ENCODE assay signal across 9 mouse cellular contexts in the genomic region with DNA sequence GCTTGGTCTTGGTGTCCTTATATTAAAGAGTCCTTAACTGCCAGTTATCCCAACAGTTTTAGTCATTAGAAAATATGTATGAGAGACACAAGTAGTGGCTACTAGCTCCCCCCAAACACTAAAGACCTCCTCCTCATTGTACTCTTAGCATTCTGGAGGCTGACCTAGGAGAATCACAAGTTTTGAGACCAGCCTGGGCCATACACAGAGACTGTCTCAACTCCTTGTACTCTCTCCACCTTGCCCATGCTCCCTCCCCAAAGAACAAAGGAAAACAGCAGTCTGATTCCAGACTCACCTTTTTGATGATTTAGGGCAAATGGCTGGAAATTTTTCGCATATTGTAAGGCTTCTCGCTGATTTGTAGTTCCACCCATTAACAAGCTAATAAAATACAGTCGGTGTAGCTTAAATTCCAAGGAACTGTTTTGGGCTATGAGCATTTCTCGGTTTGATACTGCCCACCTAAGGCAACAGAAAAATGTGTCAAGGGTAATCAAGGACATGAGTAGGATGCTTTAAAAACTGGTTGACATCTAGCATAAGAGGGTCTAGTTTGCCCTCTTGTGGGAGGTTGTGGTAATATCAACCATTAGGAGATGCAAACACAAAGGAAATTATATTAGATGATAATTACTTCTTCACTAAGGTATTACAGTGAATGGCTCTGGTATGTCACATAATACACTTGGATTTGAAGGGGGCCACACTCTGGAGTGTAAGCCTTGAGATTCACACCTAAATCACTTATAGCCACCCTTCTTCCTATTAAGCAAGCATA. TPM values are rescaled to one million over a fixed set of nuclear protein-coding genes. Genes with fewer than 3 reads are reported as not detected.
DNase-seq lines count a peak whose midpoint lies in the region; ATAC-seq and TF ChIP-seq lines count a peak whose summit lies in the region.
"Had no signal": no experiment of that assay in that cellular context is flagged by ENCODE, and none has a peak within 500 bp of the region (broad histone marks: within the 10 kb centered on the region; RNA-seq: fewer than 3 reads in every experiment).

No protein-coding gene starts in this region.

- TF ChIP-seq EP300 in liver, postnatal 0 days (IDR thresholded peaks at IDR 0.05; ENCODE audit: low read depth), result no peak

- H3K4me1 ChIP-seq in forebrain, embryonic 15.5 days, result no peaks in the 10 kb centered on the region
- no peaks in the 10 kb centered on the region for H3K4me1 ChIP-seq in forebrain, embryonic 10.5 days
- H3K4me1 ChIP-seq in liver, postnatal 0 days (ENCODE audit: insufficient read depth), result no peaks in the 10 kb centered on the region
- H3K4me1 ChIP-seq in liver, embryonic 11.5 days (replicated peaks; ENCODE audit: control insufficient read depth, insufficient read depth, low read length), result no peaks in the 10 kb centered on the region
- H3K4me1 ChIP-seq in hindbrain, postnatal 0 days (ENCODE audit: insufficient read depth, low read length), result no peaks in the 10 kb centered on the region

- no peak for TF ChIP-seq POLR2A in brain, embryonic 14.5 days (IDR thresholded peaks at IDR 0.05; ENCODE audit: borderline replicate concordance, extremely low read depth, insufficient read depth, insufficient read length, poor library complexity, severe bottlenecking)

- 82% methylated on average over 4 of the region's 4 CpGs for WGBS in forebrain, embryonic 15.5 days
- 87% methylated on average over 4 of the region's 4 CpGs for WGBS in forebrain, embryonic 10.5 days
- 83% methylated on average over 4 of the region's 4 CpGs for WGBS in liver, postnatal 0 days (ENCODE audit: insufficient replicate concordance)
- WGBS in liver, embryonic 11.5 days, result 88% methylated on average over 4 of the region's 4 CpGs
- 73% methylated on average over 4 of the region's 4 CpGs for WGBS in hindbrain, postnatal 0 days

- H3K9me3 ChIP-seq in forebrain, embryonic 15.5 days, result no peaks in the 10 kb centered on the region
- no peaks in the 10 kb centered on the region for H3K9me3 ChIP-seq in forebrain, embryonic 10.5 days
- no peaks in the 10 kb centered on the region for H3K9me3 ChIP-seq in liver, postnatal 0 days (ENCODE audit: low read length)
- no peaks in the 10 kb centered on the region for H3K9me3 ChIP-seq in liver, embryonic 11.5 days (ENCODE audit: control insufficient read depth, low read length)
- H3K9me3 ChIP-seq in hindbrain, postnatal 0 days (ENCODE audit: low read length), result no peaks in the 10 kb centered on the region

- H3K36me3 ChIP-seq in forebrain, embryonic 15.5 days, result peaks cover 15% of the 10 kb centered on the region; the same call in 1 of the 2 replicates
- H3K36me3 ChIP-seq in forebrain, embryonic 10.5 days (replicated peaks), result peaks cover 41% of the 10 kb centered on the region
- peaks cover 32% of the 10 kb centered on the region for H3K36me3 ChIP-seq in liver, postnatal 0 days (replicated peaks; ENCODE audit: insufficient read depth, low read length)
- 0 out of 2 replicates have a peak, but pooled peaks cover 5% of the 10 kb centered on the region for H3K36me3 ChIP-seq in liver, embryonic 11.5 days (ENCODE audit: control insufficient read depth, insufficient read depth, low read length)
- H3K36me3 ChIP-seq in hindbrain, postnatal 0 days (ENCODE audit: insufficient read depth, low read length), result no peaks in the 10 kb centered on the region; the same call in 1 of the 2 replicates

- ATAC-seq in forebrain, embryonic 15.5 days (replicated peaks), result peak; percentile 66; the same call in 1 of the 2 replicates
- ATAC-seq in liver, postnatal 0 days, result no peak
- ATAC-seq in liver, embryonic 11.5 days (replicated peaks; ENCODE audit: low FRiP score), result no peak
- ATAC-seq in hindbrain, postnatal 0 days, result peak; percentile 78

- TF ChIP-seq CTCF in liver, postnatal 0 days (IDR thresholded peaks at IDR 0.05; ENCODE audit: low read depth), result peak; percentile 71
- peak; percentile 43; the same call in 1 of the 2 replicates for TF ChIP-seq CTCF in brain, embryonic 14.5 days (IDR thresholded peaks at IDR 0.05; ENCODE audit: borderline replicate concordance, extremely low read depth, insufficient read depth, insufficient read length)
- TF ChIP-seq CTCF in hindbrain, postnatal 0 days (IDR thresholded peaks at IDR 0.05; ENCODE audit: low read depth), result peak; percentile 80

- H3K4me3 ChIP-seq in forebrain, embryonic 15.5 days, result no peak overlapping the region
- no peak overlapping the region for H3K4me3 ChIP-seq in forebrain, embryonic 10.5 days
- H3K4me3 ChIP-seq in liver, postnatal 0 days (ENCODE audit: low read depth, low read length), result no peak overlapping the region
- H3K4me3 ChIP-seq in liver, embryonic 11.5 days (ENCODE audit: low read depth, low read length), result no peak overlapping the region
- no peak overlapping the region for H3K4me3 ChIP-seq in hindbrain, postnatal 0 days (ENCODE audit: low read length)

- H3K9ac ChIP-seq in forebrain, embryonic 15.5 days (replicated peaks), result no peak overlapping the region
- H3K9ac ChIP-seq in liver, postnatal 0 days (replicated peaks), result no peak overlapping the region
- no peak overlapping the region for H3K9ac ChIP-seq in liver, embryonic 11.5 days (ENCODE audit: low read depth, low read length)
- H3K9ac ChIP-seq in hindbrain, postnatal 0 days (replicated peaks; ENCODE audit: low read length), result no peak overlapping the region

- no peak for DNase-seq in forebrain, embryonic 10.5 days (ENCODE audit: extremely low spot score, low spot score)
- DNase-seq in liver, postnatal 0 days, result no peak
- DNase-seq in liver, embryonic 11.5 days (ENCODE audit: low spot score), result no peak
- DNase-seq in brain, embryonic 14.5 days (ENCODE audit: low read depth), result peak; percentile 76
- peak; percentile 81 for DNase-seq in hindbrain, postnatal 0 days (ENCODE audit: low spot score)
- peak; percentile 21 for DNase-seq in telencephalon, adult 2 months (ENCODE audit: low read depth, low spot score)
- DNase-seq in urinary bladder, postnatal 4 days (ENCODE audit: low spot score in 2 of 2), result no peak

- H3K27me3 ChIP-seq in forebrain, embryonic 15.5 days, result no peaks in the 10 kb centered on the region
- H3K27me3 ChIP-seq in forebrain, embryonic 10.5 days (ENCODE audit: poor library complexity, severe bottlenecking), result no peaks in the 10 kb centered on the region
- no peaks in the 10 kb centered on the region for H3K27me3 ChIP-seq in liver, postnatal 0 days (ENCODE audit: insufficient read depth, low read length)
- H3K27me3 ChIP-seq in liver, embryonic 11.5 days (replicated peaks; ENCODE audit: control insufficient read depth, insufficient read depth, low read length), result no peaks in the 10 kb centered on the region
- H3K27me3 ChIP-seq in hindbrain, postnatal 0 days (ENCODE audit: insufficient read depth, low read length), result no peaks in the 10 kb centered on the region

- no peak overlapping the region for H3K27ac ChIP-seq in forebrain, embryonic 15.5 days (replicated peaks)
- H3K27ac ChIP-seq in forebrain, embryonic 10.5 days, result no peak overlapping the region
- H3K27ac ChIP-seq in liver, postnatal 0 days (ENCODE audit: low read depth), result no peak overlapping the region
- no peak overlapping the region for H3K27ac ChIP-seq in liver, embryonic 11.5 days (ENCODE audit: low read depth, low read length)
- peak overlapping the region; percentile 32; the same call in 1 of the 2 replicates for H3K27ac ChIP-seq in hindbrain, postnatal 0 days

- no peak overlapping the region for H3K4me2 ChIP-seq in forebrain, embryonic 15.5 days (replicated peaks)
- no peak overlapping the region for H3K4me2 ChIP-seq in liver, postnatal 0 days (ENCODE audit: low read depth, low read length)
- H3K4me2 ChIP-seq in liver, embryonic 11.5 days, result no peak overlapping the region
- no peak overlapping the region for H3K4me2 ChIP-seq in hindbrain, postnatal 0 days (ENCODE audit: low read depth, low read length)

RNA-seq across cellular contexts. Expression of gene Cd8a, which starts 25.8 kb away (rescaled TPM):
- not detected in 2 replicates for polyA plus RNA-seq in forebrain, embryonic 15.5 days (2015; fragmentation: Nextera tagmentation; extraction: Ambion mirVana)
- not detected in 2 replicates for polyA plus RNA-seq in forebrain, embryonic 10.5 days (2016; fragmentation: Nextera tagmentation; extraction: Ambion mirVana)
- polyA plus RNA-seq in liver, postnatal 0 days (2015; fragmentation: Nextera tagmentation; extraction: Ambion mirVana), result 0.04 TPM in 1 of 2 replicates, not detected in the other
- not detected in 2 replicates for polyA plus RNA-seq in liver, embryonic 11.5 days (2014; fragmentation: Nextera tagmentation; extraction: Ambion mirVana)
- not detected in 2 replicates for polyA plus RNA-seq in brain, embryonic 14.5 days (2012; rRNA removed)
- total RNA-seq in hindbrain, postnatal 0 days (2014; rRNA removed), result not detected in 2 replicates
- not detected in 2 replicates for polyA plus RNA-seq in hindbrain, postnatal 0 days (2015; fragmentation: Nextera tagmentation; extraction: Ambion mirVana)
- polyA plus RNA-seq: intestine, embryonic 14.5 days had no signal

RNA-seq across cellular contexts. Expression of gene Rmnd5a, which starts 41.4 kb away (rescaled TPM):
- polyA plus RNA-seq in forebrain, embryonic 15.5 days (2015; fragmentation: Nextera tagmentation; extraction: Ambion mirVana), result 9.4 and 9.9 TPM in 2 replicates
- polyA plus RNA-seq in forebrain, embryonic 10.5 days (2016; fragmentation: Nextera tagmentation; extraction: Ambion mirVana), result 8.4 and 9.1 TPM in 2 replicates
- 6.3 and 6.6 TPM in 2 replicates for polyA plus RNA-seq in liver, postnatal 0 days (2015; fragmentation: Nextera tagmentation; extraction: Ambion mirVana)
- polyA plus RNA-seq in liver, embryonic 11.5 days (2014; fragmentation: Nextera tagmentation; extraction: Ambion mirVana), result 9.4 and 10.0 TPM in 2 replicates
- polyA plus RNA-seq in brain, embryonic 14.5 days (2012; rRNA removed), result 30.0 and 33.6 TPM in 2 replicates
- total RNA-seq in hindbrain, postnatal 0 days (2014; rRNA removed), result 44.9 and 46.1 TPM in 2 replicates
- 8.6 TPM in 2 replicates for polyA plus RNA-seq in hindbrain, postnatal 0 days (2015; fragmentation: Nextera tagmentation; extraction: Ambion mirVana)

Comparison
In these comparisons a context has a peak if more than half of its experiments do, and no peak if none do; other contexts are left out.
1. ATAC-seq: peak in forebrain, embryonic 15.5 days (single experiment) and hindbrain, postnatal 0 days (single experiment); none in liver, postnatal 0 days (single experiment) and liver, embryonic 11.5 days (single experiment).
2. DNase-seq: peak in brain, embryonic 14.5 days (single experiment), hindbrain, postnatal 0 days (single experiment) and telencephalon, adult 2 months (single experiment); none in forebrain, embryonic 10.5 days (single experiment), liver, postnatal 0 days (single experiment), liver, embryonic 11.5 days (single experiment) and urinary bladder, postnatal 4 days (0 of 2).
3. Peak in every context shown above with its lines, with median percentiles within 50 percentile points of each other: CTCF ChIP-seq.